Comparison of ENCODE assay signal across 13 mouse cellular contexts in genomic region chr6:128662206-128662605, GRCm38 (mm10). TPM values are rescaled to one million over a fixed set of nuclear protein-coding genes. Genes with fewer than 3 reads are reported as not detected.
DNase-seq lines count a peak whose midpoint lies in the region; ATAC-seq and TF ChIP-seq lines count a peak whose summit lies in the region.
"Had no signal": no experiment of that assay in that cellular context is flagged by ENCODE, and none has a peak within 500 bp of the region (broad histone marks: within the 10 kb centered on the region; RNA-seq: fewer than 3 reads in every experiment).

Gene Clec2h, plus strand, starts transcription at chr6:128662385.

- peak within 1 kb of the TSS; percentile 10 for H3K4me3 ChIP-seq in liver, adult 2 months (ENCODE audit: insufficient read depth, low read depth, low read length)
- no peak within 1 kb of the TSS for H3K4me3 ChIP-seq in ES-Bruce4 (ENCODE audit: low read depth, low read length)
- no peak within 1 kb of the TSS for H3K4me3 ChIP-seq in neural tube, embryonic 15.5 days (replicated peaks)
- H3K4me3 ChIP-seq: embryonic facial prominence, embryonic 10.5 days; liver, embryonic 13.5 days had no signal

- TF ChIP-seq POLR2A in liver, adult 2 months (IDR thresholded peaks at IDR 0.05; ENCODE audit: extremely low read depth, insufficient read depth, low read length): no peak
- no peak for TF ChIP-seq POLR2A in ES-Bruce4 (IDR thresholded peaks at IDR 0.05; ENCODE audit: insufficient read depth, low read length)

- no peaks in the 10 kb centered on the region; the same call in 1 of the 2 replicates for H3K4me1 ChIP-seq in liver, adult 2 months (ENCODE audit: control insufficient read depth, insufficient read depth, low read length)
- H3K4me1 ChIP-seq in ES-Bruce4 (ENCODE audit: control insufficient read depth, insufficient read depth, low read length): no peaks in the 10 kb centered on the region
- no peaks in the 10 kb centered on the region for H3K4me1 ChIP-seq in neural tube, embryonic 15.5 days
- H3K4me1 ChIP-seq: embryonic facial prominence, embryonic 10.5 days; liver, embryonic 13.5 days had no signal

- 0 out of 2 replicates have a peak, but pooled peaks cover 2% of the 10 kb centered on the region for H3K9me3 ChIP-seq in ES-Bruce4 (replicated peaks; ENCODE audit: control insufficient read depth, insufficient read depth, low read length, poor library complexity, severe bottlenecking)
- H3K9me3 ChIP-seq in neural tube, embryonic 15.5 days (replicated peaks): no peaks in the 10 kb centered on the region
- H3K9me3 ChIP-seq: embryonic facial prominence, embryonic 10.5 days; liver, embryonic 13.5 days had no signal

- no peak within 1 kb of the TSS for H3K4me2 ChIP-seq in neural tube, embryonic 15.5 days
- H3K4me2 ChIP-seq: liver, embryonic 13.5 days had no signal

- H3K27ac ChIP-seq in liver, adult 2 months (replicated peaks; ENCODE audit: insufficient read depth, low read depth, low read length): peak within 1 kb of the TSS; percentile 65
- H3K27ac ChIP-seq in ES-Bruce4 (ENCODE audit: insufficient read depth, low read length): no peak within 1 kb of the TSS
- H3K27ac ChIP-seq in neural tube, embryonic 15.5 days (replicated peaks): no peak within 1 kb of the TSS
- H3K27ac ChIP-seq: embryonic facial prominence, embryonic 10.5 days; liver, embryonic 13.5 days had no signal

- ATAC-seq in common myeloid progenitor, adult 5-6 weeks (replicated peaks; ENCODE audit: low read depth, poor library complexity, severe bottlenecking): peak; percentile 54
- ATAC-seq in megakaryocyte progenitor cell, adult 5-6 weeks (replicated peaks; ENCODE audit: poor library complexity): peak; percentile 72
- ATAC-seq in neural tube, embryonic 15.5 days (ENCODE audit: low FRiP score): no peak
- ATAC-seq: Patski had no signal

- no peak for TF ChIP-seq EP300 in ES-Bruce4 (IDR thresholded peaks at IDR 0.05; ENCODE audit: insufficient read depth, low read depth, low read length)

- no peaks in the 10 kb centered on the region for H3K27me3 ChIP-seq in liver, adult 2 months (ENCODE audit: control insufficient read depth, insufficient read depth, low read length)
- no peaks in the 10 kb centered on the region for H3K27me3 ChIP-seq in ES-Bruce4 (ENCODE audit: control insufficient read depth, insufficient read depth, low read length, poor library complexity, severe bottlenecking)
- H3K27me3 ChIP-seq in neural tube, embryonic 15.5 days (replicated peaks): no peaks in the 10 kb centered on the region
- H3K27me3 ChIP-seq: liver, embryonic 13.5 days had no signal

- H3K36me3 ChIP-seq in liver, adult 2 months (ENCODE audit: control insufficient read depth, insufficient read depth, low read length): no peaks in the 10 kb centered on the region
- H3K36me3 ChIP-seq in ES-Bruce4 (ENCODE audit: control insufficient read depth, insufficient read depth, low read length, poor library complexity, severe bottlenecking): no peaks in the 10 kb centered on the region
- H3K36me3 ChIP-seq in neural tube, embryonic 15.5 days: no peaks in the 10 kb centered on the region
- H3K36me3 ChIP-seq: embryonic facial prominence, embryonic 10.5 days; liver, embryonic 13.5 days had no signal

- TF ChIP-seq CTCF in liver, adult 2 months (IDR thresholded peaks at IDR 0.05; ENCODE audit: low read depth, low read length): peak; percentile 61
- peak; percentile 13 for TF ChIP-seq CTCF in ES-Bruce4 (IDR thresholded peaks at IDR 0.05; ENCODE audit: low read depth, low read length)

- WGBS in liver, adult 2 months: 3% methylated on average over 1 of the region's 1 CpGs
- WGBS in neural tube, embryonic 15.5 days: 23% methylated on average over 1 of the region's 1 CpGs

- no peaks in the 10 kb centered on the region for H3K79me2 ChIP-seq in liver, adult 2 months (ENCODE audit: control insufficient read depth, insufficient read depth, low read length)

- peak within 1 kb of the TSS; percentile 50 for H3K9ac ChIP-seq in liver, adult 2 months (ENCODE audit: low read depth, low read length)
- H3K9ac ChIP-seq in ES-Bruce4 (ENCODE audit: low read depth, poor library complexity, severe bottlenecking): no peak within 1 kb of the TSS
- H3K9ac ChIP-seq in neural tube, embryonic 15.5 days (replicated peaks): no peak within 1 kb of the TSS
- H3K9ac ChIP-seq: liver, embryonic 13.5 days had no signal

- DNase-seq in liver, adult 2 months (ENCODE audit: extremely low read depth, low read depth, low spot score): peak; percentile 72
- DNase-seq in liver: no peak
- DNase-seq in frontal cortex, postnatal 36 days (ENCODE audit: low spot score in 2 of 2): no peak
- DNase-seq: layer of hippocampus, adult 9-11 months; liver, embryonic 13.5 days had no signal

RNA-seq across cellular contexts. Expression of gene Clec2h, which starts in this region (rescaled TPM):
- 9.0 and 25.9 TPM in 2 replicates for total RNA-seq in liver, adult 2 months (2014; rRNA removed)
- 0.22 and 0.62 TPM in 2 replicates for polyA plus RNA-seq in liver, adult 2 months (2012; rRNA removed)
- polyA plus RNA-seq in ES-Bruce4 (2011; ENCODE audit: insufficient read depth, insufficient read length, low read depth, missing spikeins): not detected in 2 replicates
- not detected in 2 replicates for total RNA-seq in common myeloid progenitor, adult 5-6 weeks (2017)
- not detected in 2 replicates for total RNA-seq in megakaryocyte progenitor cell, adult 5-6 weeks (2015)
- total RNA-seq in megakaryocyte progenitor cell, adult 5-6 weeks (2017): not detected in 2 replicates
- polyA plus RNA-seq in neural tube, embryonic 15.5 days (2015; fragmentation: Nextera tagmentation; extraction: Ambion mirVana): 0.38 TPM in 1 of 2 replicates, not detected in the other
- polyA plus RNA-seq: embryonic facial prominence, embryonic 10.5 days; frontal cortex, adult 2 months; heart, embryonic 14.5 days; liver, embryonic 13.5 days; Patski had no signal

Comparison
In these comparisons a context has a peak if more than half of its experiments do, and no peak if none do; other contexts are left out.
1. RNA of gene Clec2h (total RNA-seq): 9.0 to 25.9 TPM in liver, adult 2 months; not detected in common myeloid progenitor, adult 5-6 weeks and not detected in megakaryocyte progenitor cell, adult 5-6 weeks; every median in the first group is over 10 times any median in the second.
2. Peak in ATAC-seq in common myeloid progenitor, adult 5-6 weeks; RNA of the gene not detected or under 1 TPM.
3. Peak in ATAC-seq in megakaryocyte progenitor cell, adult 5-6 weeks; RNA of the gene not detected or under 1 TPM.